Mouse (Mus musculus): Measurements from ENCODE around the gene Nkapd1. TPM values are rescaled to one million over a fixed set of nuclear protein-coding genes. Genes with fewer than 3 reads are reported as not detected.

Gene Nkapd1
- total and polyA plus RNA-seq, 3 experiments: 10.4 to 20.2 TPM; not detected in 1

DNA sequence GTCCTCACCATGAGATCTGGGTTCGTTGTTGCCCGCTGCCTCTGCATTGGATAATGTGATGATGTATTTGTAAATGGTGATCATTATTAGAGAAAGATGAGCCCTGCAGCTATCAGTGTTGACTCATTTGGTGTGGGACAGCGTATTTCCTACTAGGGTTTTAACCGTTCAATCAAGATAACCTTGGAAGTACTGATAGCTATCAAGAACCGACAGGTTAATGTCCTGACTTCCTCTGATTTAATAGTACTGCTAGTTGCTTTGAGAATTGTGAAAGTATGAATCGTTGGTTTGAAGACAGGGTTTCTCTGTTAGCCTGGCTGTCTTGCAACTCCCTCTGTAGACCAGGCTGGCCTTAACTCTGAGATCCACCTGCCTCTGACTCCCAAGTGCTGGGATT, 12.9 kb downstream of the Nkapd1 start:
- TF ChIP-seq CHD1 (IDR thresholded peaks at IDR 0.05; ENCODE audit: low read depth, low read length) (0 out of 2 replicates have a peak, but pooled peaks have one; percentile 48), EP300 (IDR thresholded peaks at IDR 0.05; ENCODE audit: low read depth in 1 of 2, low read length in 2 of 2) (no peak), NRF1 (IDR thresholded peaks at IDR 0.05; ENCODE audit: insufficient read depth, low read depth, low read length, poor library complexity, severe bottlenecking) (no peak), POLR2AphosphoS5 (IDR thresholded peaks at IDR 0.05; ENCODE audit: borderline replicate concordance, low read depth, low read length) (no peak), ZNF384 (IDR thresholded peaks at IDR 0.05; ENCODE audit: low read depth, low read length) (no peak), MAX (IDR thresholded peaks at IDR 0.05; ENCODE audit: low read length) (no peak), GATA1 (IDR thresholded peaks at IDR 0.05; ENCODE audit: low read depth, low read length) (peak; percentile 63), USF2 (IDR thresholded peaks at IDR 0.05; ENCODE audit: borderline replicate concordance in 1 of 2, insufficient read depth in 1 of 2, low read depth in 1 of 2, low read length in 2 of 2) (no peak), MEF2A (IDR thresholded peaks at IDR 0.05; ENCODE audit: extremely low read depth, insufficient replicate concordance, low read depth, low read length, poor library complexity, severe bottlenecking) (no peak)
- H3K27me3 ChIP-seq (ENCODE audit: control insufficient read depth in 1 of 2, insufficient read depth in 2 of 2, low read length in 2 of 2): no peaks in the 10 kb centered on the region
- H3K27ac ChIP-seq (ENCODE audit: control insufficient read depth, low read depth, low read length): peak overlapping the region; percentile 76
- peak overlapping the region; percentile 89 for H3K9ac ChIP-seq (ENCODE audit: control insufficient read depth, low read depth, low read length, poor library complexity, severe bottlenecking)
- no peaks in the 10 kb centered on the region for H3K9me3 ChIP-seq (replicated peaks; ENCODE audit: insufficient read depth, low read length)
- no peak for DNase-seq (ENCODE audit: low read depth, low spot score)
- peaks cover 1 to 23% of the 10 kb centered on the region in 2 experiments; a peak in 2 of 4 replicates for H3K4me1 ChIP-seq (ENCODE audit: control insufficient read depth in 1 of 2, insufficient read depth in 2 of 2, low read length in 2 of 2)
- H3K4me3 ChIP-seq (ENCODE audit: control insufficient read depth in 1 of 2, insufficient read depth in 1 of 2, low read depth in 2 of 2, low read length in 2 of 2): peak overlapping the region; percentile 80 to 88
- peaks cover 49% of the 10 kb centered on the region for H3K79me2 ChIP-seq (ENCODE audit: control insufficient read depth, insufficient read depth, low read length, poor library complexity)
- peaks cover 24 to 28% of the 10 kb centered on the region in 2 experiments for H3K36me3 ChIP-seq (ENCODE audit: control insufficient read depth in 1 of 2, insufficient read depth in 2 of 2, low read length in 2 of 2)

DNA sequence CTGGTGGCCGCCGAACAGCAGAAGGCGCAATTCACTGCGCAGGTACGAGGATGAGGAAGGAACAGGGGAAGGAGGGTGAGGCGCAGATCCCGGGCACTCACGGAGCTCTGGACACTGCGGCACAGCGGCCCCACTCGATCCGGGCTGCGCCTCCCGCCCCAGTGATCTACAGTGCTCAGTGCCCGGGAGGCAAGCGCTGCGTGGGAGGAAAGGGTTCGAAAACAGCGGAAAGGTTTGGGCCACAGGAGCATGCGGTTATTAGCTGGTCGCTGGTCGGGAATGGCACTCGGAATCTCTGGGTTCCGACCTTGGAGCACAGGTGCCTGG, 13.3 kb downstream of the Nkapd1 start:
- Histone ChIP-seq H3K79me2 (ENCODE audit: control insufficient read depth, insufficient read depth, low read length, poor library complexity) (peaks cover 49% of the 10 kb centered on the region), H3K27ac (ENCODE audit: control insufficient read depth, low read depth, low read length) (peak overlapping the region; percentile 76), H3K27me3 (ENCODE audit: control insufficient read depth in 1 of 2, insufficient read depth in 2 of 2, low read length in 2 of 2) (no peaks in the 10 kb centered on the region), H3K4me3 (ENCODE audit: control insufficient read depth in 1 of 2, insufficient read depth in 1 of 2, low read depth in 2 of 2, low read length in 2 of 2) (peak overlapping the region; percentile 80 to 88), H3K4me1 (ENCODE audit: control insufficient read depth in 1 of 2, insufficient read depth in 2 of 2, low read length in 2 of 2) (peaks cover 1 to 23% of the 10 kb centered on the region in 2 experiments; a peak in 2 of 4 replicates), H3K36me3 (ENCODE audit: control insufficient read depth in 1 of 2, insufficient read depth in 2 of 2, low read length in 2 of 2) (peaks cover 27 to 28% of the 10 kb centered on the region in 2 experiments), H3K9me3 (replicated peaks; ENCODE audit: insufficient read depth, low read length) (no peaks in the 10 kb centered on the region), H3K9ac (ENCODE audit: control insufficient read depth, low read depth, low read length, poor library complexity, severe bottlenecking) (peak overlapping the region; percentile 89)
- TF ChIP-seq POLR2A (IDR thresholded peaks at IDR 0.05; ENCODE audit: control insufficient read depth in 1 of 2, insufficient read depth in 1 of 2, low read depth in 1 of 2, low read length in 2 of 2, poor library complexity in 1 of 2) (peak in 1 of 2 experiments; percentile 88; a peak in 2 of 4 replicates), SIN3A (IDR thresholded peaks at IDR 0.05; ENCODE audit: low read length) (peak; percentile 37), GATA1 (IDR thresholded peaks at IDR 0.05; ENCODE audit: low read depth, low read length) (no peak), RAD21 (IDR thresholded peaks at IDR 0.05; ENCODE audit: low read depth, low read length) (no peak), POLR2AphosphoS2 (IDR thresholded peaks at IDR 0.05; ENCODE audit: low read length) (no peak), MAFK (IDR thresholded peaks at IDR 0.05; ENCODE audit: borderline replicate concordance, low read depth, low read length) (no peak), MAZ (IDR thresholded peaks at IDR 0.05; ENCODE audit: low read depth, low read length) (no peak), MXI1 (IDR thresholded peaks at IDR 0.05; ENCODE audit: low read depth, low read length) (no peak), TCF12 (IDR thresholded peaks at IDR 0.05; ENCODE audit: low read depth, low read length) (no peak), MYB (IDR thresholded peaks at IDR 0.05; ENCODE audit: low read depth, low read length) (no peak), ZMIZ1 (IDR thresholded peaks at IDR 0.05; ENCODE audit: low read depth, low read length) (no peak), MEF2A (IDR thresholded peaks at IDR 0.05; ENCODE audit: extremely low read depth, insufficient replicate concordance, low read depth, low read length, poor library complexity, severe bottlenecking) (no peak), ETS1 (IDR thresholded peaks at IDR 0.05; ENCODE audit: low read depth, low read length) (no peak), HCFC1 (IDR thresholded peaks at IDR 0.05; ENCODE audit: low read depth, low read length) (no peak), ZKSCAN1 (IDR thresholded peaks at IDR 0.05; ENCODE audit: low read depth, low read length) (no peak)
- DNase-seq (ENCODE audit: low read depth, low spot score): no peak
